Comparison of ENCODE assay signal across 8 mouse cellular contexts in genomic region chr12:26444511-26444910, GRCm38 (mm10). TPM values are rescaled to one million over a fixed set of nuclear protein-coding genes. Genes with fewer than 3 reads are reported as not detected.
"Had no signal": no experiment of that assay in that cellular context is flagged by ENCODE, and none has a peak within 500 bp of the region (broad histone marks: within the 10 kb centered on the region; RNA-seq: fewer than 3 reads in every experiment).

No protein-coding gene starts in this region.

- H3K9me3 ChIP-seq: midbrain, embryonic 10.5 days; midbrain, embryonic 12.5 days; neural tube, embryonic 13.5 days; neural tube, embryonic 15.5 days had no signal

- H3K9ac ChIP-seq: lung, embryonic 14.5 days; midbrain, embryonic 12.5 days; neural tube, embryonic 13.5 days; neural tube, embryonic 15.5 days had no signal

- H3K4me3 ChIP-seq: midbrain, embryonic 10.5 days; midbrain, embryonic 12.5 days; myocyte; neural tube, embryonic 13.5 days; neural tube, embryonic 15.5 days had no signal

- H3K4me1 ChIP-seq: midbrain, embryonic 10.5 days; midbrain, embryonic 12.5 days; neural tube, embryonic 13.5 days; neural tube, embryonic 15.5 days had no signal

- H3K27me3 ChIP-seq: midbrain, embryonic 12.5 days; neural tube, embryonic 13.5 days; neural tube, embryonic 15.5 days had no signal

- ATAC-seq: midbrain, embryonic 16.5 days had no signal

- H3K36me3 ChIP-seq: midbrain, embryonic 10.5 days; midbrain, embryonic 12.5 days; neural tube, embryonic 13.5 days; neural tube, embryonic 15.5 days had no signal

- DNase-seq: thymus, adult 18-20 months had no signal

- H3K27ac ChIP-seq: midbrain, embryonic 10.5 days; midbrain, embryonic 12.5 days; neural tube, embryonic 13.5 days; neural tube, embryonic 15.5 days had no signal

- H3K4me2 ChIP-seq: lung, embryonic 14.5 days; midbrain, embryonic 12.5 days; neural tube, embryonic 13.5 days; neural tube, embryonic 15.5 days had no signal

RNA-seq across cellular contexts. Expression of gene Cmpk2, which starts 24.5 kb away (rescaled TPM):
- polyA plus RNA-seq: myocyte had no signal

RNA-seq across cellular contexts. Expression of gene Rnf144a, which starts 29.5 kb away (rescaled TPM):
- polyA plus RNA-seq: myocyte had no signal
